Mouse (Mus musculus): ENCODE data around the gene Usp40. TPM values are rescaled to one million over a fixed set of nuclear protein-coding genes. Genes with fewer than 3 reads are reported as not detected.

Usp40 gene
- polyA plus RNA-seq, 1 experiment from 2014 or later = 22.4 TPM

- DNase-seq = no peak
- Histone ChIP-seq H3K4me1 (ENCODE audit: control insufficient read depth, insufficient read depth, low read length) (no peaks in the 10 kb centered on the region), H3K4me2 (ENCODE audit: low read length) (no peak overlapping the region), H3K27me3 (ENCODE audit: control insufficient read depth, insufficient read depth, low read length) (no peaks in the 10 kb centered on the region), H3K27ac (replicated peaks; ENCODE audit: low read depth, low read length) (no peak overlapping the region), H3K4me3 (replicated peaks; ENCODE audit: low read depth, low read length) (no peak overlapping the region), H3K36me3 (ENCODE audit: control insufficient read depth, insufficient read depth, low read length) (peaks cover 32% of the 10 kb centered on the region), H3K9ac (replicated peaks; ENCODE audit: low read length) (no peak overlapping the region), H3K9me3 (ENCODE audit: control insufficient read depth, low read length) (no peaks in the 10 kb centered on the region)
- no peak for ATAC-seq (ENCODE audit: low FRiP score, low TSS enrichment)
Observed at GRCm38 (mm10) chr1:87913356-87913755, 95.0 kb downstream of the Usp40 start.

- Histone ChIP-seq H3K27me3 (ENCODE audit: control insufficient read depth, insufficient read depth, low read length) (no peaks in the 10 kb centered on the region), H3K27ac (replicated peaks; ENCODE audit: low read depth, low read length) (no peak overlapping the region), H3K4me3 (replicated peaks; ENCODE audit: low read depth, low read length) (no peak overlapping the region), H3K9ac (replicated peaks; ENCODE audit: low read length) (no peak overlapping the region), H3K9me3 (ENCODE audit: control insufficient read depth, low read length) (no peaks in the 10 kb centered on the region), H3K36me3 (ENCODE audit: control insufficient read depth, insufficient read depth, low read length) (peaks cover 7% of the 10 kb centered on the region), H3K4me1 (ENCODE audit: control insufficient read depth, insufficient read depth, low read length) (no peaks in the 10 kb centered on the region), H3K4me2 (ENCODE audit: low read length) (no peak overlapping the region)
- ATAC-seq (ENCODE audit: low FRiP score, low TSS enrichment) = no peak
- DNase-seq = no peak
- 89% methylated on average over 1 of the region's 1 CpGs for WGBS
Observed at GRCm38 (mm10) chr1:87910428-87910827, 97.9 kb downstream of the Usp40 start.

GRCm38 (mm10) chr1:87909565-87909964, 98.8 kb downstream of the Usp40 start:
- Histone ChIP-seq H3K27me3 (ENCODE audit: control insufficient read depth, insufficient read depth, low read length) (no peaks in the 10 kb centered on the region), H3K4me3 (replicated peaks; ENCODE audit: low read depth, low read length) (no peak overlapping the region), H3K4me1 (ENCODE audit: control insufficient read depth, insufficient read depth, low read length) (no peaks in the 10 kb centered on the region), H3K36me3 (ENCODE audit: control insufficient read depth, insufficient read depth, low read length) (peaks cover 5% of the 10 kb centered on the region; the same call in 1 of the 2 replicates), H3K9me3 (ENCODE audit: control insufficient read depth, low read length) (no peaks in the 10 kb centered on the region), H3K4me2 (ENCODE audit: low read length) (no peak overlapping the region), H3K27ac (replicated peaks; ENCODE audit: low read depth, low read length) (no peak overlapping the region), H3K9ac (replicated peaks; ENCODE audit: low read length) (no peak overlapping the region)
- no peak for ATAC-seq (ENCODE audit: low FRiP score, low TSS enrichment)
- DNase-seq = no peak

- Histone ChIP-seq H3K9me3 (ENCODE audit: control insufficient read depth, low read length) (no peaks in the 10 kb centered on the region), H3K9ac (replicated peaks; ENCODE audit: low read length) (no peak overlapping the region), H3K4me1 (ENCODE audit: control insufficient read depth, insufficient read depth, low read length) (no peaks in the 10 kb centered on the region), H3K4me2 (ENCODE audit: low read length) (no peak overlapping the region), H3K27ac (replicated peaks; ENCODE audit: low read depth, low read length) (no peak overlapping the region), H3K4me3 (replicated peaks; ENCODE audit: low read depth, low read length) (no peak overlapping the region), H3K27me3 (ENCODE audit: control insufficient read depth, insufficient read depth, low read length) (no peaks in the 10 kb centered on the region), H3K36me3 (ENCODE audit: control insufficient read depth, insufficient read depth, low read length) (peaks cover 5% of the 10 kb centered on the region; the same call in 1 of the 2 replicates)
- 88% methylated on average over 3 of the region's 3 CpGs for WGBS
- DNase-seq (no peak), ATAC-seq (ENCODE audit: low FRiP score, low TSS enrichment) (no peak)
Observed at GRCm38 (mm10) chr1:87908736-87909135, 99.6 kb downstream of the Usp40 start.

GRCm38 (mm10) chr1:87908006-87908405, 100.3 kb downstream of the Usp40 start:
- Histone ChIP-seq H3K9ac (replicated peaks; ENCODE audit: low read length) (no peak overlapping the region), H3K27ac (replicated peaks; ENCODE audit: low read depth, low read length) (no peak overlapping the region)

GRCm38 (mm10) chr1:87906361-87906956, 101.9 kb downstream of the Usp40 start:
- no peaks in the 10 kb centered on the region for H3K4me1 ChIP-seq (ENCODE audit: control insufficient read depth, insufficient read depth, low read length)
- peaks cover 5% of the 10 kb centered on the region; the same call in 1 of the 2 replicates for H3K36me3 ChIP-seq (ENCODE audit: control insufficient read depth, insufficient read depth, low read length)
- no peaks in the 10 kb centered on the region for H3K9me3 ChIP-seq (ENCODE audit: control insufficient read depth, low read length)
- DNase-seq (no peak), ATAC-seq (ENCODE audit: low FRiP score, low TSS enrichment) (no peak)
- no peak overlapping the region for H3K4me2 ChIP-seq (ENCODE audit: low read length)
- no peak overlapping the region for H3K9ac ChIP-seq (replicated peaks; ENCODE audit: low read length)
- 92% methylated on average over 5 of the region's 5 CpGs for WGBS
- no peaks in the 10 kb centered on the region for H3K27me3 ChIP-seq (ENCODE audit: control insufficient read depth, insufficient read depth, low read length)
- H3K27ac ChIP-seq (replicated peaks; ENCODE audit: low read depth, low read length) = no peak overlapping the region
- H3K4me3 ChIP-seq (replicated peaks; ENCODE audit: low read depth, low read length) = no peak overlapping the region

More at GRCm38 (mm10) chr1:87908006-87908405, 100.3 kb downstream of the Usp40 start:
- Histone ChIP-seq H3K36me3 (ENCODE audit: control insufficient read depth, insufficient read depth, low read length) (peaks cover 5% of the 10 kb centered on the region; the same call in 1 of the 2 replicates), H3K4me1 (ENCODE audit: control insufficient read depth, insufficient read depth, low read length) (no peaks in the 10 kb centered on the region), H3K4me3 (replicated peaks; ENCODE audit: low read depth, low read length) (no peak overlapping the region), H3K4me2 (ENCODE audit: low read length) (no peak overlapping the region), H3K27me3 (ENCODE audit: control insufficient read depth, insufficient read depth, low read length) (no peaks in the 10 kb centered on the region), H3K9me3 (ENCODE audit: control insufficient read depth, low read length) (no peaks in the 10 kb centered on the region)
- no peak for DNase-seq
- 87% methylated on average over 2 of the region's 2 CpGs for WGBS
- ATAC-seq (ENCODE audit: low FRiP score, low TSS enrichment) = no peak

GRCm38 (mm10) chr1:87902186-87902585, 106.2 kb downstream of the Usp40 start:
- no peak for ATAC-seq (ENCODE audit: low FRiP score, low TSS enrichment)

GRCm38 (mm10) chr1:87900979-87901378, 107.4 kb downstream of the Usp40 start:
- Histone ChIP-seq H3K27me3 (ENCODE audit: control insufficient read depth, insufficient read depth, low read length) (no peaks in the 10 kb centered on the region), H3K4me2 (ENCODE audit: low read length) (no peak overlapping the region), H3K36me3 (ENCODE audit: control insufficient read depth, insufficient read depth, low read length) (no peaks in the 10 kb centered on the region), H3K4me1 (ENCODE audit: control insufficient read depth, insufficient read depth, low read length) (no peaks in the 10 kb centered on the region), H3K4me3 (replicated peaks; ENCODE audit: low read depth, low read length) (no peak overlapping the region), H3K9ac (replicated peaks; ENCODE audit: low read length) (no peak overlapping the region), H3K27ac (replicated peaks; ENCODE audit: low read depth, low read length) (no peak overlapping the region), H3K9me3 (ENCODE audit: control insufficient read depth, low read length) (no peaks in the 10 kb centered on the region)
- WGBS = 95% methylated on average over 6 of the region's 6 CpGs
- no peak for ATAC-seq (ENCODE audit: low FRiP score, low TSS enrichment)
- no peak for DNase-seq

More at GRCm38 (mm10) chr1:87902186-87902585, 106.2 kb downstream of the Usp40 start:
- no peaks in the 10 kb centered on the region for H3K4me1 ChIP-seq (ENCODE audit: control insufficient read depth, insufficient read depth, low read length)
- H3K4me2 ChIP-seq (ENCODE audit: low read length) = no peak overlapping the region
- no peaks in the 10 kb centered on the region for H3K36me3 ChIP-seq (ENCODE audit: control insufficient read depth, insufficient read depth, low read length)
- H3K9me3 ChIP-seq (ENCODE audit: control insufficient read depth, low read length) = no peaks in the 10 kb centered on the region
- no peak overlapping the region for H3K27ac ChIP-seq (replicated peaks; ENCODE audit: low read depth, low read length)
- DNase-seq = no peak
- H3K4me3 ChIP-seq (replicated peaks; ENCODE audit: low read depth, low read length) = no peak overlapping the region
- no peak overlapping the region for H3K9ac ChIP-seq (replicated peaks; ENCODE audit: low read length)
- H3K27me3 ChIP-seq (ENCODE audit: control insufficient read depth, insufficient read depth, low read length) = no peaks in the 10 kb centered on the region

- Histone ChIP-seq H3K27me3 (ENCODE audit: control insufficient read depth, insufficient read depth, low read length) (no peaks in the 10 kb centered on the region), H3K4me1 (ENCODE audit: control insufficient read depth, insufficient read depth, low read length) (no peaks in the 10 kb centered on the region), H3K27ac (replicated peaks; ENCODE audit: low read depth, low read length) (no peak overlapping the region), H3K4me2 (ENCODE audit: low read length) (no peak overlapping the region), H3K9ac (replicated peaks; ENCODE audit: low read length) (no peak overlapping the region), H3K9me3 (ENCODE audit: control insufficient read depth, low read length) (no peaks in the 10 kb centered on the region), H3K36me3 (ENCODE audit: control insufficient read depth, insufficient read depth, low read length) (no peaks in the 10 kb centered on the region), H3K4me3 (replicated peaks; ENCODE audit: low read depth, low read length) (no peak overlapping the region)
- ATAC-seq (ENCODE audit: low FRiP score, low TSS enrichment) = no peak
- 96% methylated on average over 2 of the region's 2 CpGs for WGBS
- DNase-seq = no peak
Observed at GRCm38 (mm10) chr1:87899701-87900100, 108.7 kb downstream of the Usp40 start.
